Mouse (Mus musculus) intestine, embryonic 14.5 days (tissue): ENCODE measurements at regions not wholly inside any gene's neighbourhood (a gene's known extent, or its start where the extent isn't known, plus 50 kb on each side); places are given as distances from the start of the nearest gene placed in this dataset.

Source experiments
- ATAC-seq: fragments of 200-750 bp; cut with Nextera tagmentation; replicated peaks from 2 replicates; pipeline ENCODE4 v1.8.0; 2017; ENCODE audit warnings: low read depth, moderate number of reproducible peaks, moderate TSS enrichment, moderate library complexity; ENCODE audit not compliant: low FRiP score, low TSS enrichment
- DNase-seq: peaks from one replicate; pipeline ENCODE4 v3.0.0-alpha.2; 2018; ENCODE audit warnings: low spot score
- H3K27ac ChIP-seq: fragments of 300-500 bp; sonication (generic); 2 replicates; pipeline ENCODE4 v1.5.1; 2014; ENCODE audit warnings: low read depth, mild to moderate bottlenecking, control low read depth
- H3K27me3 ChIP-seq: fragments of 300-500 bp; sonication (generic); replicated peaks from 2 replicates; pipeline ENCODE4 v1.6.1; 2014; ENCODE audit warnings: low read length, control low read depth; ENCODE audit not compliant: control insufficient read depth, insufficient read depth
- H3K36me3 ChIP-seq: fragments of 300-500 bp; sonication (generic); 2 replicates; pipeline ENCODE4 v1.6.1; 2014; ENCODE audit warnings: low read length, control low read depth; ENCODE audit not compliant: control insufficient read depth, insufficient read depth
- H3K4me1 ChIP-seq: fragments of 300-500 bp; sonication (generic); replicated peaks from 2 replicates; pipeline ENCODE4 v1.6.1; 2014; ENCODE audit warnings: low read length, control low read depth, mixed read lengths; ENCODE audit not compliant: control insufficient read depth, insufficient read depth
- H3K4me2 ChIP-seq: fragments of 300-500 bp; sonication (generic); 2 replicates; pipeline ENCODE4 v1.6.1; 2014; ENCODE audit warnings: low read length
- H3K4me3 ChIP-seq: fragments of 300-500 bp; sonication (generic); 2 replicates; pipeline ENCODE4 v1.5.1; 2014; ENCODE audit warnings: low read depth, low read length, control low read depth, mixed read lengths
- H3K9ac ChIP-seq: fragments of 300-500 bp; sonication (generic); 2 replicates; pipeline ENCODE4 v1.6.1; 2014; ENCODE audit warnings: mild to moderate bottlenecking, low read length
- H3K9me3 ChIP-seq: fragments of 300-500 bp; sonication (generic); 2 replicates; pipeline ENCODE4 v1.6.1; 2016; ENCODE audit warnings: low read length, control low read depth; ENCODE audit not compliant: control insufficient read depth
- WGBS: fragments of 180-500 bp; shearing (Covaris S2); extraction: QIAGEN DNeasy Blood & Tissue Kit; methylation state at CpG from one replicate; pipeline ENCODE4 v1.1.7; 2014; 5-methylcytosine and 5-hydroxymethylcytosine counted together

DNA sequence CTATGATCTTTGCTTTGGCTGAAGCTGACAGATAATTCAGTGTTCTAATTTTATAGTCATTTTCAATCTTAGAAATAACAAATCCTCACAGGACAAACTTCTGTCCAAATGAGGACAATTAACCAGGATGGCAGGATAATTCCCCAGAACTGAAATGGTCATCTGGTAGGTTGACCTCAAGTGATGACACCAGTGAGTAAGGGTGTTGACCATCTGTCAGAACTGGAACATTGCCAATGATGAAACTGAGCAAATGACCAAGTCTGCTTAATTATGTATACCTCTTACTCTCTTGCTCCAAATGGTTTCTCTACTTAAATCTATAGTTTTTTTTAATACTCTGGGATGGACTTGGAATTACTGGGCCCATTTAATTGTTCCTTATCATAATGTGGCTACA is 1336.9 kb upstream of the Tenm3 start:
- no peak overlapping the region for H3K27ac ChIP-seq
- DNase-seq (no peak), ATAC-seq (no peak)
- no peak overlapping the region for H3K4me3 ChIP-seq
- H3K27me3 ChIP-seq: no peaks in the 10 kb centered on the region
- no peaks in the 10 kb centered on the region for H3K36me3 ChIP-seq
- H3K4me1 ChIP-seq: no peaks in the 10 kb centered on the region
- H3K9ac ChIP-seq: no peak overlapping the region
- no peak overlapping the region for H3K4me2 ChIP-seq
- no peaks in the 10 kb centered on the region for H3K9me3 ChIP-seq

DNA sequence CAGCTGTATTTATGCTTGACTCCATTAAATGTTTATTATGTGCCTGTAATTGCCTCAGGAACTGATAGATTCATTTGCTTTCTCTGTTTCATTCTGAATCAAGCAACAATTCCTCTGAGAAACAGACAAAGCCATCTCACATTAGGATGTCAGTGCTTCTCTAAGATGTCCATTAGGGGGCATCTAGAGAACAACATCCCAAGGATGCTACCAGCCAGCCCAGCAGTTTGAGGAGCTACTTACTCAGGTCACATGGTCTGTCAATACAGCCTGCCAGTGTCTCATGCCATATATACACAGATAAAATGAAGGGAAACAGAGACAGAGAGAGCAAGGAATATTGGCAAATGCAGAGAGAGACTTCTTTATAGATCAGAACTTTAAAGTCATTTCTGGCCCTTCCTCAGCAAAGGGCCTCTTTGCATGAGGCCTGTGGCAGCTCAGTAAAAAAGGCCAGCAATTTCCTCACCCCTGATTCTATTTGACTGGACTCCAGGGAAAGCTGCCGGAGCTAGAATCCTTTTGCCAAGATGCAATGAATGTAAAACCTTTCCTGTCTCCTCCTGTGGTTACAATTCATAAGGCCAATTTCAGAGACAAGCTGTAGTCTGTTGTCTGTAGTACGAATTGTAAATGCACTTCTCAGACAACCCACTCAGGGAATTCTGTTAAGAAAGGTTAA is 1321.2 kb upstream of the Tenm3 start:
- Histone ChIP-seq H3K4me3 (no peak overlapping the region), H3K9ac (no peak overlapping the region), H3K36me3 (no peaks in the 10 kb centered on the region), H3K4me2 (no peak overlapping the region), H3K4me1 (no peaks in the 10 kb centered on the region), H3K9me3 (no peaks in the 10 kb centered on the region), H3K27me3 (no peaks in the 10 kb centered on the region), H3K27ac (no peak overlapping the region)
- DNase-seq (no peak), ATAC-seq (no peak)
- 64% methylated on average over 2 of the region's 2 CpGs for WGBS

DNA sequence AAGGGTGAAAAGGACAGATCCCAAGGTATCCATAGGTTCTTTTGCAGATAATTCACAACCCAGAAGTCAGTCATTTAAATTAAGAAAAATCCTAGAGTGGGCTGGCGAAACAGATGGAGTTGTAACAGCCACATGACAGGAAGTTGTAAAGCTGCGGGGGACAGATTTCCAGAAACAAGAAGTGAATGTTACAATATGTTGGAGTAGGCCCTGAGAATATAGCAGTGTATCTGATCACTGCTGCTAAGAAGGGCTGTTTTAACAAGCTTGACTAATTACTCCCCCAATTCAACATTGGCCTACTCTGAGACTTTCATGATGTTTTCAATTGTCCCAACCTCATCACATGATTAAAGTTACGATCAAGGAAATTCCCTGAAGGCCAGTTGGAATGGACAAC is 1317.3 kb upstream of the Tenm3 start:
- no peak overlapping the region for H3K9ac ChIP-seq
- H3K4me1 ChIP-seq: no peaks in the 10 kb centered on the region
- ATAC-seq: no peak
- no peaks in the 10 kb centered on the region for H3K27me3 ChIP-seq
- H3K4me2 ChIP-seq: no peak overlapping the region
- H3K9me3 ChIP-seq: no peaks in the 10 kb centered on the region
- 57% methylated on average over 3 of the region's 3 CpGs for WGBS
- no peaks in the 10 kb centered on the region for H3K36me3 ChIP-seq
- DNase-seq: no peak
- H3K4me3 ChIP-seq: no peak overlapping the region
- H3K27ac ChIP-seq: no peak overlapping the region

DNA sequence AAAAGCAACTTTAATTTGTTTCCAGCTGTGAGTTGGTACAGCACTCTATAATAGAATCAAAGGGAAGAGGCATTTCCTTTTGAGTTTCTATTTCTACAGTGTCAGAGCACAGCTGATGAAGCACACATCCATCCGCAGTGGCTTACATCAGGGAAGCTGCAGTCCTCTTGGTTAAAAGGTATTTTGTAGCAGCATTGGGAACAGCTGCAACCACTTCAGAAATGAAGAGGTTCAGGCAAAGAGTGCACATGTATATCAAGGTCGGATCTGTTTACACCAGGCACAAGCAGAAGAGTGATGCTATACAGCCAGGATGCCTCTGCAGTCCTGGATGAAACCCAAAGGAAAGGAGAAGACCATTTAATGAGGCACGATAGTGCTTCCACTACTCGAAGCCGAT is 1316.6 kb upstream of the Tenm3 start:
- H3K36me3 ChIP-seq: no peaks in the 10 kb centered on the region
- H3K4me1 ChIP-seq: no peaks in the 10 kb centered on the region
- H3K4me2 ChIP-seq: no peak overlapping the region; the same call in 1 of the 2 replicates
- peak; percentile 53 for DNase-seq
- no peak overlapping the region for H3K9ac ChIP-seq
- no peak overlapping the region for H3K4me3 ChIP-seq
- no peak overlapping the region for H3K27ac ChIP-seq
- H3K27me3 ChIP-seq: no peaks in the 10 kb centered on the region
- 33% methylated on average over 5 of the region's 5 CpGs for WGBS
- ATAC-seq: peak; percentile 58; the same call in 1 of the 2 replicates
- H3K9me3 ChIP-seq: no peaks in the 10 kb centered on the region

DNA sequence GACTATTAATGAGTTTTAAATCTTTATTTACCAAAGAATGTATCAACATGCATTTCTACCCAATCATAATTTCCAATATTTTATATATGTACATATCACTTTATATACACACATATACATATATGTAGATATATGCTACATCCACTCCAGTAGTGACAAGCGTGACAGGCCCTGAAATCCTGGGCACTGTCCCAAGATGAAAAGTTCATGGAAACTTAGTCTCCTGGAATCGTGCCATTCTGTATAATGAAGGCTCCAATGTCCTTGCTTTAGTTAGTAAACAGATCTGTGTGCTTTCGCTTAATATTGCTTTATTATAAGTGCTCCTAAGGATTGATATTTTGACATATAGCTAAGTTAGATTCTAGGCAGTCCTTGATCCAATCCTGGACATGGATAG is 1296.1 kb upstream of the Tenm3 start:
- Histone ChIP-seq H3K27ac (no peak overlapping the region), H3K9me3 (no peaks in the 10 kb centered on the region), H3K9ac (no peak overlapping the region), H3K4me3 (no peak overlapping the region), H3K27me3 (no peaks in the 10 kb centered on the region), H3K36me3 (no peaks in the 10 kb centered on the region), H3K4me2 (no peak overlapping the region), H3K4me1 (no peaks in the 10 kb centered on the region)
- 88% methylated on average over 3 of the region's 3 CpGs for WGBS
- ATAC-seq: no peak
- no peak for DNase-seq

DNA sequence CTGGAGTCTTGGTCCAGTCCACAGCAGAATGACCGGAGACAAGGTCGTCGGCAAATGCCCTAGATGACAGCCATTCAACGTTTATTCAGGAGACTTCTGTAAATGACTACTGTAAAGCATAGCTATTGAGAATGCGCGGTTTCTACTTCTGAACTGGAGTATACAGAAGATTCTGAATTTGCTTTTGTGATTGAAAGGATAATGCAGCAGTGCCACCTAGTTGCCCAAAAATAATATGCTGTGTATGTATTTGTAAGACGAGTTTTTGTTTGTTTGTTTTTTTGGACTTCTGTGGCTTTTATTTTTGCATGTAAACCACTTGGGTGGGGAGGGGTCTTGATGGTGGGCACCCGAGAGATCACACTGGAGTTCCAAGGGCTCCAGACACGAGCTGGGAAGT is 1276.3 kb upstream of the Tenm3 start:
- 81% methylated on average over 9 of the region's 9 CpGs for WGBS
- H3K27ac ChIP-seq: no peak overlapping the region

DNA sequence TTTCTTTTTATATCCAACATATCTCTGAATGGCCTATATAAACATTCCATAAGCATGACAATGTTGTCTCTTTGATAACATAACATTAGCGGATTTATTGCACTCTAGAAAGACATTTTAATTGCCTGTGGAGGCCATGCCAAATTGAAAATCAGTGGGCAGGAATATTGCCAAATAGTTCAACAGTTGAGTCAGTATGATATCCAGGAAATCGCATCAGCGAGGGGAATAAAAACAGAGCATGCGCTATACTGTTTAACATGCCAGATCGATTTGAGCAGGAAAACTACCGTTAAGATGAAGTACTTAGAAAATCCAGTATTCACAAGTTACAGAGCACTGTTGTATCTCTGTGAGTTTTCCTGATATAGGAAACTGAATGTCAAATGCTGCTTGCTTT is 1238.6 kb upstream of the Tenm3 start:
- Histone ChIP-seq H3K9ac (no peak overlapping the region), H3K4me1 (no peaks in the 10 kb centered on the region), H3K4me3 (no peak overlapping the region), H3K27ac (no peak overlapping the region), H3K27me3 (no peaks in the 10 kb centered on the region), H3K9me3 (no peaks in the 10 kb centered on the region), H3K4me2 (no peak overlapping the region), H3K36me3 (no peaks in the 10 kb centered on the region)
- WGBS: 57% methylated on average over 6 of the region's 6 CpGs
- ATAC-seq: no peak; the same call in 1 of the 2 replicates
- no peak for DNase-seq

More for the DNA sequence above, 1276.3 kb upstream of the Tenm3 start:
- DNase-seq (no peak), ATAC-seq (no peak)
- Histone ChIP-seq H3K9me3 (no peaks in the 10 kb centered on the region), H3K4me2 (no peak overlapping the region), H3K27me3 (no peaks in the 10 kb centered on the region), H3K36me3 (no peaks in the 10 kb centered on the region), H3K4me3 (no peak overlapping the region), H3K9ac (no peak overlapping the region), H3K4me1 (no peaks in the 10 kb centered on the region)

DNA sequence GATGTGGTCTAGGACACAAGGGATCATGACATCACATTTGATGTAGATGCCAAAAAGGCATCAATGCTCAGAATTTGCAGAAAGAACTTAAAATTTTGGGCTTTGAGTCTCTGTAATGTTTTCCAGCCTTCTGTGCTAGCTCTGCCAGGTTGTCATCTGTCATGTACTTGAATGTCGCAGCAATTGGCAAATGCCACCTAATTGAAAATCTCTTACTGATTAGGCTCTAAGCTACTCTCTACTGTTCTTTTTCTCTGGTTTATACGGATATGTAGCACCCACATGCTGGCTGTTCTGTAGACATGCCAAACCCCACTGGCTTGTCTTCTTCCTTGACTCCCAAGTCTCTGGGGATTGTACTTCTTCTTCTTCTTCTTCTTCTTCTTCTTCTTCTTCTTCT is 1193.3 kb upstream of the Tenm3 start:
- Histone ChIP-seq H3K27me3 (no peaks in the 10 kb centered on the region), H3K4me1 (no peaks in the 10 kb centered on the region), H3K9ac (no peak overlapping the region), H3K4me3 (no peak overlapping the region), H3K4me2 (no peak overlapping the region), H3K27ac (no peak overlapping the region), H3K36me3 (no peaks in the 10 kb centered on the region), H3K9me3 (no peaks in the 10 kb centered on the region)
- DNase-seq: no peak
- no peak for ATAC-seq
- 76% methylated on average over 2 of the region's 2 CpGs for WGBS

DNA sequence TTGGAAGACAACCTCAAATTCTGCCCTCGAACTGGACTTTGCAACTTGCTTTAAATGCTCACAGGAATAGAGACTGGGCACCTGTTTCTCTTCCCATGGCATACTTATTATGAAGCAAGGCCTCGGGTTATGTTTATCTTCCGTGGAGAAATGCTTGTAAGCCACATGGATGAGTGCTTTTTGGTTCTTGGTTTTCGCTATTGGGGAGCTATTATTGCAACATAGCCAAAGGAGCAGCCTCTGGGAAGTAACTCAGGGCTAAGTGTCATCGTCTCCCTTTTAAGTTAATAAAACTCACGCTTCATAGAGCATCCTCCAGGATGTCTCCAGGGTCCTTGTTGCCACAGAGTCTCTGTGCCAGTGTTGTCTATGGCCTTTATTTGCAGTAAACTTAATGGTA is 1183.8 kb upstream of the Tenm3 start:
- WGBS: 83% methylated on average over 6 of the region's 6 CpGs
- H3K36me3 ChIP-seq: no peaks in the 10 kb centered on the region
- no peak overlapping the region for H3K27ac ChIP-seq
- H3K4me3 ChIP-seq: no peak overlapping the region
- no peak for ATAC-seq
- no peaks in the 10 kb centered on the region for H3K9me3 ChIP-seq
- no peak for DNase-seq
- H3K4me1 ChIP-seq: no peaks in the 10 kb centered on the region
- no peak overlapping the region for H3K9ac ChIP-seq
- no peak overlapping the region for H3K4me2 ChIP-seq
- no peaks in the 10 kb centered on the region for H3K27me3 ChIP-seq
